Mouse (Mus musculus) liver (tissue): ENCODE results near the gene Nkx1-1.

Source experiments
- DNase-seq: peaks from one replicate; pipeline ENCODE4 v3.0.0-alpha.2; 2020; ENCODE audit warnings: mixed read lengths

Gene Nkx1-1

DNA sequence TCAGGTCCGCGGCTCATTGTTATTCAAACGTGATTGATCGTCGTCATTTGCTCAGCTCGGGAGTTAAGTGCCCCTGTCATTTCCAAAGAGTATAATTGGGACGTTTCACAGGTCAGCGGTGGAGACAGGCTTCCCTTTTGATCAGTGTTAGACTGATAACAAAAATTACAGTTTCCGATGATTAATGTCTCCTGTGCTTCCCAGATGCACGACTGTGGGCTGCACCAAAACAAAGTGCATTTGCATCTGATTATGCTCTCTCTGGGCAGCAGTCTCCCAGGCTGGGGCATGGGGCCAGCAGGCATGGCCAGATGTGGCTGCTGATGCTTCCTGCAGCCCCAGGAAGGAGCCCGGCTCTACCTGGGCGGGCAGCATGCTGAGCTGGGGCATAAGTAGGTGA lies 33.0 kb downstream of the Nkx1-1 start:
- no peak for DNase-seq

- no peak for DNase-seq
Observed at GRCm38 (mm10) chr5:33396828-33397227, 36.9 kb downstream of the Nkx1-1 start.

DNA sequence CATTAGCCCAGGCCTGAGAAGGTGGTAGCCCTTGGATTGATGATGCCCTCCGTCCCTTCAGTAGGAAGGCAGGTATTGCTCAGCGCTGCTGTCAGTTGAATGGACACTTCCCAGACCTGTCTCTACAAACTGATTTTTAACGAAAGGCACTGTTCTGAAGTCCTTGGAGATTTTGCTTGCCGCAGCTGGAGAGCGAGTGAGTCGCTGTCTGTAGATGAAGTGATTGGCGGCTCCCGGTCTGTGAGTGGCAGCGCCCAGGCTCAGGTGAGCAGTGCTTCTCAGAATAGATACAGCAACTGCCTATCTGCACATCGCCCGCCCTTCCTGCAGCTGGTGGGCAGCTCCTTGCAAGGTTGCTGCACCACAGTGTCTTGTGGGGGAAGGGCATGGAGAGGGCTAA lies 38.1 kb downstream of the Nkx1-1 start:
- no peak for DNase-seq

DNA sequence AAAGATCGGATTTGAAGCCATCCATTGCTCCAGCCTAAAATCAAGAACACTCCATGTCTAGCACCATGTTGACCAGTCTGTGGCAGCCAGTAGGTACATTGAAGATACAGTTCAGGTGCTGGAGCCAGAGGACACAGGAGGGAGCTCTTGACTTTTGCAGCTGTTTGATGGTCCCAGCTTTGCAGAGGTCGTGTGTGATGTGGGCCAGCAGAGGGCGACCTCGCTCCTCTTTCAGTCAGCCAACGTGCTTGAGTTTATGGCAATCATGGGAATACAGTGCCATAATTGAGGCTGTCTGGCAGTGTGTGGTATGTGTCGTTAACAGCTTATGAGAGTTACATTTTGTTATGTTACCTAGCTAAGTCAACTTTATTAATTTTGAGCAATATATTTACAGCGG lies 40.0 kb downstream of the Nkx1-1 start:
- DNase-seq, result peak; percentile 73

GRCm38 (mm10) chr5:33387550-33387949 lies 46.2 kb downstream of the Nkx1-1 start:
- DNase-seq, result no peak
